In genomic region chr13:108528343-108528742, GRCm38 (mm10) we compare ENCODE assay signal across 24 mouse cellular contexts.
DNase-seq lines count a peak whose midpoint lies in the region; ATAC-seq and TF ChIP-seq lines count a peak whose summit lies in the region.
"Had no signal": no experiment of that assay in that cellular context is flagged by ENCODE, and none has a peak within 500 bp of the region (broad histone marks: within the 10 kb centered on the region; RNA-seq: fewer than 3 reads in every experiment).

No protein-coding gene starts in this region.

- H3K9me3 ChIP-seq in midbrain, embryonic 11.5 days (ENCODE audit: control insufficient read depth, low read length): no peaks in the 10 kb centered on the region
- no peaks in the 10 kb centered on the region for H3K9me3 ChIP-seq in midbrain, embryonic 13.5 days
- no peaks in the 10 kb centered on the region for H3K9me3 ChIP-seq in lung, postnatal 0 days (ENCODE audit: low read length)
- H3K9me3 ChIP-seq: embryonic facial prominence, embryonic 13.5 days; embryonic facial prominence, embryonic 15.5 days; forebrain, embryonic 10.5 days; forebrain, embryonic 12.5 days had no signal

- H3K9ac ChIP-seq in midbrain, embryonic 11.5 days (ENCODE audit: low read length): no peak overlapping the region
- H3K9ac ChIP-seq in midbrain, embryonic 13.5 days (replicated peaks): no peak overlapping the region
- no peak overlapping the region for H3K9ac ChIP-seq in lung, postnatal 0 days (replicated peaks; ENCODE audit: low read depth)
- H3K9ac ChIP-seq: embryonic facial prominence, embryonic 13.5 days; embryonic facial prominence, embryonic 15.5 days; forebrain, embryonic 12.5 days had no signal

- peak; percentile 60 for DNase-seq in midbrain, embryonic 11.5 days (ENCODE audit: low spot score, missing footprints)
- DNase-seq in spleen, adult 12 weeks (ENCODE audit: low spot score): no peak
- DNase-seq in lung, postnatal 0 days (ENCODE audit: low spot score): no peak
- DNase-seq in embryo, embryonic 9.5 days (ENCODE audit: extremely low spot score): no peak
- DNase-seq: adrenal gland, adult 2 months; adrenal gland, postnatal 10 days; adrenal gland, postnatal 25 days; B cell, adult 2 months; cerebellum, adult 11-12 months; cerebellum, adult 8-10 months; cerebellum, adult 9-11 months; cerebellum, postnatal 14 days; cerebellum, postnatal 36 days had no signal

- no peak for ATAC-seq in midbrain, embryonic 11.5 days (ENCODE audit: low FRiP score)
- ATAC-seq in midbrain, embryonic 13.5 days: no peak
- peak; percentile 70 for ATAC-seq in granulocyte monocyte progenitor cell, adult 5-6 weeks (replicated peaks; ENCODE audit: poor library complexity, severe bottlenecking)
- 0 out of 2 replicates have a peak, but pooled peaks have one; percentile 31 for ATAC-seq in megakaryocyte, adult 5-6 weeks (ENCODE audit: poor library complexity, severe bottlenecking)
- ATAC-seq in lung, postnatal 0 days: no peak
- ATAC-seq: CD4-positive, CD25-positive, alpha-beta regulatory T cell, adult 4 months; forebrain, embryonic 14.5 days; forebrain, embryonic 16.5 days had no signal

- no peaks in the 10 kb centered on the region for H3K36me3 ChIP-seq in midbrain, embryonic 11.5 days (ENCODE audit: control insufficient read depth, insufficient read depth, low read length)
- H3K36me3 ChIP-seq in midbrain, embryonic 13.5 days: no peaks in the 10 kb centered on the region
- H3K36me3 ChIP-seq in lung, postnatal 0 days (ENCODE audit: insufficient read depth, low read length): no peaks in the 10 kb centered on the region
- H3K36me3 ChIP-seq: embryonic facial prominence, embryonic 13.5 days; embryonic facial prominence, embryonic 15.5 days; forebrain, embryonic 10.5 days; forebrain, embryonic 12.5 days had no signal

- 87% methylated on average over 1 of the region's 1 CpGs for WGBS in midbrain, embryonic 11.5 days
- 87% methylated on average over 1 of the region's 1 CpGs for WGBS in midbrain, embryonic 13.5 days
- WGBS in lung, postnatal 0 days: 76% methylated on average over 1 of the region's 1 CpGs

- H3K27ac ChIP-seq in midbrain, embryonic 11.5 days (ENCODE audit: low read depth, low read length): no peak overlapping the region
- H3K27ac ChIP-seq in midbrain, embryonic 13.5 days: no peak overlapping the region
- H3K27ac ChIP-seq in lung, postnatal 0 days (ENCODE audit: low read length): no peak overlapping the region
- H3K27ac ChIP-seq: embryonic facial prominence, embryonic 13.5 days; embryonic facial prominence, embryonic 15.5 days; forebrain, embryonic 10.5 days; forebrain, embryonic 12.5 days had no signal

- TF ChIP-seq CTCF in lung, postnatal 0 days (IDR thresholded peaks at IDR 0.05): no peak

- H3K4me3 ChIP-seq in midbrain, embryonic 11.5 days (ENCODE audit: low read depth, low read length): no peak overlapping the region
- no peak overlapping the region for H3K4me3 ChIP-seq in midbrain, embryonic 13.5 days (replicated peaks)
- no peak overlapping the region for H3K4me3 ChIP-seq in lung, postnatal 0 days (ENCODE audit: low read depth, low read length)
- H3K4me3 ChIP-seq: embryonic facial prominence, embryonic 13.5 days; embryonic facial prominence, embryonic 15.5 days; erythroblast, embryonic 14.5 days; forebrain, embryonic 10.5 days; forebrain, embryonic 12.5 days had no signal

- no peaks in the 10 kb centered on the region for H3K4me1 ChIP-seq in midbrain, embryonic 11.5 days (ENCODE audit: control insufficient read depth, insufficient read depth, low read length)
- H3K4me1 ChIP-seq in midbrain, embryonic 13.5 days (replicated peaks): peaks cover 5% of the 10 kb centered on the region; the same call in 1 of the 2 replicates
- no peaks in the 10 kb centered on the region for H3K4me1 ChIP-seq in lung, postnatal 0 days (ENCODE audit: insufficient read depth, low read depth, low read length)

- TF ChIP-seq EP300 in lung, postnatal 0 days (IDR thresholded peaks at IDR 0.05): no peak

- H3K4me2 ChIP-seq in midbrain, embryonic 11.5 days: no peak overlapping the region
- no peak overlapping the region for H3K4me2 ChIP-seq in midbrain, embryonic 13.5 days (replicated peaks)
- H3K4me2 ChIP-seq in lung, postnatal 0 days (replicated peaks; ENCODE audit: low read depth, low read length): no peak overlapping the region
- H3K4me2 ChIP-seq: embryonic facial prominence, embryonic 13.5 days; embryonic facial prominence, embryonic 15.5 days; forebrain, embryonic 12.5 days had no signal

- no peaks in the 10 kb centered on the region for H3K27me3 ChIP-seq in midbrain, embryonic 11.5 days (ENCODE audit: control insufficient read depth, insufficient read depth, low read length)
- no peaks in the 10 kb centered on the region for H3K27me3 ChIP-seq in midbrain, embryonic 13.5 days
- H3K27me3 ChIP-seq in lung, postnatal 0 days (replicated peaks; ENCODE audit: insufficient read depth, low read length): no peaks in the 10 kb centered on the region
- H3K27me3 ChIP-seq: embryonic facial prominence, embryonic 13.5 days; embryonic facial prominence, embryonic 15.5 days; forebrain, embryonic 12.5 days had no signal

Comparison
In these comparisons a context has a peak if more than half of its experiments do, and no peak if none do; other contexts are left out.
1. ATAC-seq: peak in granulocyte monocyte progenitor cell, adult 5-6 weeks (single experiment) and megakaryocyte, adult 5-6 weeks (single experiment); none in midbrain, embryonic 11.5 days (single experiment), midbrain, embryonic 13.5 days (single experiment) and lung, postnatal 0 days (single experiment).